Mouse (Mus musculus): ENCODE measurements at regions not wholly inside any gene's neighbourhood (a gene's known extent, or its start where the extent isn't known, plus 50 kb on each side); places are given as distances from the start of the nearest gene placed in this dataset.

DNA sequence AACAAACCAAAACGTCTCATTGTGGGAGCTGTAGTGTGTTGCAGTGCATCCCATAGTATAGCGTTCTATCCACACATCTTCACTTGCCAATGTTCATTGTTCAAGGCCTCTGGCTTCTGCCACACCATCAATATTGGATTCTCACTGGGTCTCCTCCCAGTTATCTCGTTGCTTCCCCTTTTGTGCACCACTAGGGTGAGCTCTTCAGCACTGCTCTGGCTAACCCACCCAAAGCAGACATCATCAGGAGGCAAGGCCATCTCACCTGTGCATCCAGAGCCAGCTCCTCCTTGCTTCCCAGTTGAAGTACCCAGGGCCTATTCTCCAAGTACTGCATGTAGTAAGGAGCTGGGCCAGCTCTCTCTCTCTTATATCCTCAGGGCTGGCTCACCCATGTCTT is 77.0 kb upstream of the Foxa2 start:
- H3K4me1 ChIP-seq (ENCODE audit: control insufficient read depth, insufficient read depth, low read depth, low read length), result no peaks in the 10 kb centered on the region
- H3K27me3 ChIP-seq (replicated peaks; ENCODE audit: control insufficient read depth, insufficient read depth, low read length), result no peaks in the 10 kb centered on the region
- WGBS, result 60% methylated on average over 3 of the region's 3 CpGs
- no peak overlapping the region for H3K9ac ChIP-seq (ENCODE audit: low read depth, low read length)
- no peak overlapping the region for H3K4me3 ChIP-seq (ENCODE audit: low read length)
- no peak overlapping the region for H3K4me2 ChIP-seq (ENCODE audit: low read length)
- no peaks in the 10 kb centered on the region for H3K36me3 ChIP-seq (ENCODE audit: control insufficient read depth, insufficient read depth, low read length)
- H3K27ac ChIP-seq (ENCODE audit: low read depth, low read length), result no peak overlapping the region
- H3K9me3 ChIP-seq (ENCODE audit: control insufficient read depth, low read length), result no peaks in the 10 kb centered on the region
- no peak for ATAC-seq

DNA sequence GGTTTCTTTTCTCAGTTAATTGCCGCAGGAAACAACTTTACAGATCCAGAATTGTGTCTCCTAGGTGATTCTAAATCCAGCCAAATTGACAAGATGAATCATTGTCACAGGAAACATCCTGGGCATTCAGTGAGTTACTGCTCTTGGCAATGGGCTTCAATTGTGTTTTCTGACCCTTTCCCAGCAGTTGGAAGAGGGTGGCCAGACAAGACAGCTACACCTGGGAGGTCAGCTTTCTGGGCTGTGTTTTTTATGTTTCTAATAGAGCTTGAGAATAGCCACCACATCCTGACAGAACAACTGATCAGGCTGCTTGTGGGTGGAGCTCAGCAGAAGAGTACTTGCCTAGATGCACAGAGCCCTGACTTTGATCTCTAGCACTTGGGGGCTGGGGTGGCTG is 87.0 kb upstream of the Foxa2 start:
- Histone ChIP-seq H3K9me3 (ENCODE audit: control insufficient read depth, low read length) (0 out of 2 replicates have a peak, but pooled peaks cover 3% of the 10 kb centered on the region), H3K4me2 (ENCODE audit: low read length) (no peak overlapping the region), H3K27me3 (replicated peaks; ENCODE audit: control insufficient read depth, insufficient read depth, low read length) (no peaks in the 10 kb centered on the region), H3K36me3 (ENCODE audit: control insufficient read depth, insufficient read depth, low read length) (no peaks in the 10 kb centered on the region), H3K27ac (ENCODE audit: low read depth, low read length) (no peak overlapping the region), H3K4me1 (ENCODE audit: control insufficient read depth, insufficient read depth, low read depth, low read length) (no peaks in the 10 kb centered on the region), H3K4me3 (ENCODE audit: low read length) (no peak overlapping the region), H3K9ac (ENCODE audit: low read depth, low read length) (no peak overlapping the region)
- ATAC-seq, result no peak
- WGBS, result 83% methylated on average over 1 of the region's 1 CpGs

DNA sequence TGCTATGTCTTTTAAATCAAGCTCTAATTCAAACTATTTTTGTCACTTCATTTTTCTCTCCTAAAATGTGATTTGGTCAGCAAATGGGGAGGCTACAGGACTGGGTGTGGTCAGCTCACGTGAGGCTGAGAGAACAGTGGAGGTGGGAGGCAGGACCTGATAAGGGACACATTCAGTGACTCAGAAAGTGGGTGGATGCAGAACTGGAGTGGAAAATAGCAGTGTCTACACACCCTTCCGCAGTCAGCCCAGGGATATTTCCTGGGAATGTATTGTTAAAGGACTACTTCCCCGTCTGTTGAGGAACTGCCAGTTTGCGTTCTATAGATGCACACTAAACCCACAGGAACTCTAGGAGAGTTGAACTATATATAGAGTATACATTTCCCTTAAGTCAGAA is 95.2 kb upstream of the Foxa2 start:
- Histone ChIP-seq H3K4me1 (ENCODE audit: control insufficient read depth, insufficient read depth, low read depth, low read length) (no peaks in the 10 kb centered on the region), H3K4me2 (ENCODE audit: low read length) (no peak overlapping the region), H3K36me3 (ENCODE audit: control insufficient read depth, insufficient read depth, low read length) (no peaks in the 10 kb centered on the region), H3K27ac (ENCODE audit: low read depth, low read length) (no peak overlapping the region), H3K27me3 (replicated peaks; ENCODE audit: control insufficient read depth, insufficient read depth, low read length) (no peaks in the 10 kb centered on the region), H3K9me3 (ENCODE audit: control insufficient read depth, low read length) (no peaks in the 10 kb centered on the region), H3K9ac (ENCODE audit: low read depth, low read length) (no peak overlapping the region), H3K4me3 (ENCODE audit: low read length) (no peak overlapping the region)
- WGBS, result 88% methylated on average over 4 of the region's 4 CpGs
- no peak for ATAC-seq

DNA sequence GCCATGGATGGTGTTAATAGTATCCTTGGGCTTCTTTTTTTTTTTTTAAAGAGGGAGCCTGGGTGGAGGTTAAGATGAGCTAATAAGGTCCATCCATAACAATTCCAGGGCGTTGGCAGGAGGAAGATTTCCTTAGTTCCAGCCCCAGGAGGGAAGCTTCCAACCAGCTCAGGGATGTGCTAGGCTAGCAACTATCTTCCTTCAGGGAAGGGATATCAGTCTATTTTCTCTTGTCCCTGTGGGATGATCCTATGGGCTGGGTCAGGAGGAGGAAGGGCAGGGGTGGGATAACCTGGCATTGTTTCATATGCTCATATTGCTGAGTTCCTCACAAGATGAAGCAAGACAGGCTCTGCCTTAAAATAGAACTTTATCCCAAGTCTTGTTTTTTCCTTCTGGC is 98.0 kb upstream of the Foxa2 start:
- no peak overlapping the region for H3K9ac ChIP-seq (ENCODE audit: low read depth, low read length)
- no peaks in the 10 kb centered on the region for H3K27me3 ChIP-seq (replicated peaks; ENCODE audit: control insufficient read depth, insufficient read depth, low read length)
- H3K4me2 ChIP-seq (ENCODE audit: low read length), result no peak overlapping the region
- no peak for ATAC-seq
- WGBS, result 31% methylated on average over 1 of the region's 1 CpGs
- H3K4me1 ChIP-seq (ENCODE audit: control insufficient read depth, insufficient read depth, low read depth, low read length), result no peaks in the 10 kb centered on the region
- no peak overlapping the region for H3K4me3 ChIP-seq (ENCODE audit: low read length)
- H3K27ac ChIP-seq (ENCODE audit: low read depth, low read length), result no peak overlapping the region
- H3K9me3 ChIP-seq (ENCODE audit: control insufficient read depth, low read length), result no peaks in the 10 kb centered on the region
- no peaks in the 10 kb centered on the region for H3K36me3 ChIP-seq (ENCODE audit: control insufficient read depth, insufficient read depth, low read length)

DNA sequence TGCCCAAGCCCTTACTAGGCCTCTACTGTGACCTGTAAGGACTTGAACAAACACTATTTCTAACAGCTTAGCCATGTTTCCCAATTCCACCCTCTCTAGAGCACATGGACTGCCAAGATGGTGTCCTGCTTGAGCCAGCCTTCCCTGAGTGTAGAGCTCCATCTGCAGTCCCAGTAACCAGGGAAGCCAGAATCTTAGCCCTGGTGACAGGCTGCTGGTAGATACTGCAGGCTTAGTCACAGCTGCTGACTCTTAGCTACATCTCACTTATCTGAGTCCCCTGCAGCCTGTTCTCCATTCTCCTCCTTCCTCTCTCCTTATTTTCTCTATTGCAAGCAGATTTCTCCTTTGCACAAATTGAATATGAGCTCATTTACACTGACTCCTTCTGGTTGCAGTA is 101.5 kb upstream of the Foxa2 start:
- H3K4me2 ChIP-seq (ENCODE audit: low read length), result no peak overlapping the region
- H3K4me1 ChIP-seq (ENCODE audit: control insufficient read depth, insufficient read depth, low read depth, low read length), result no peaks in the 10 kb centered on the region
- H3K27ac ChIP-seq (ENCODE audit: low read depth, low read length), result no peak overlapping the region
- no peaks in the 10 kb centered on the region for H3K9me3 ChIP-seq (ENCODE audit: control insufficient read depth, low read length)
- no peaks in the 10 kb centered on the region for H3K36me3 ChIP-seq (ENCODE audit: control insufficient read depth, insufficient read depth, low read length)
- no peak overlapping the region for H3K9ac ChIP-seq (ENCODE audit: low read depth, low read length)
- H3K4me3 ChIP-seq (ENCODE audit: low read length), result no peak overlapping the region
- H3K27me3 ChIP-seq (replicated peaks; ENCODE audit: control insufficient read depth, insufficient read depth, low read length), result no peaks in the 10 kb centered on the region
- no peak for ATAC-seq

DNA sequence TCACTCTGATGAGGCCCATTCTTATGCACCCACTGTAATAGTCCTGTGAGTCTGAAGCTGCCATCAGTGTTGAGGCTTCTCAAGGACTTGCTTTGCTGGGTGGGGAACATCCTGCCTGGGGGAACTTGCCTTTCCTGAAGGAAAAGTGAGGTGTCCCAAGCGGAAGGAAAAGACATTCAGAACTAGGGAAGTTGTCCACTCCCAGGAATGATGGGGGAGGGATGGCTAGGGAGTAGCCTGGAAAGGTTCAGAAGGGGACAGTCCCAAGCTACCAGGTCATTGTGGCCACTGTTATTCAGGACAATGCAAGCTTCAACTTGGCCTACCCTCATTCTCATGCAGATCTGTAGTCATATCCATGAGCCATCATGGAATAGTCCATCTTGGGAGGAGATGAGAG is 102.7 kb upstream of the Foxa2 start:
- no peaks in the 10 kb centered on the region for H3K27me3 ChIP-seq (replicated peaks; ENCODE audit: control insufficient read depth, insufficient read depth, low read length)
- H3K27ac ChIP-seq (ENCODE audit: low read depth, low read length), result no peak overlapping the region
- H3K9me3 ChIP-seq (ENCODE audit: control insufficient read depth, low read length), result no peaks in the 10 kb centered on the region
- no peak overlapping the region for H3K4me3 ChIP-seq (ENCODE audit: low read length)
- no peaks in the 10 kb centered on the region for H3K4me1 ChIP-seq (ENCODE audit: control insufficient read depth, insufficient read depth, low read depth, low read length)
- no peak overlapping the region for H3K9ac ChIP-seq (ENCODE audit: low read depth, low read length)
- no peak overlapping the region for H3K4me2 ChIP-seq (ENCODE audit: low read length)
- ATAC-seq, result no peak
- 83% methylated on average over 1 of the region's 1 CpGs for WGBS
- no peaks in the 10 kb centered on the region for H3K36me3 ChIP-seq (ENCODE audit: control insufficient read depth, insufficient read depth, low read length)

DNA sequence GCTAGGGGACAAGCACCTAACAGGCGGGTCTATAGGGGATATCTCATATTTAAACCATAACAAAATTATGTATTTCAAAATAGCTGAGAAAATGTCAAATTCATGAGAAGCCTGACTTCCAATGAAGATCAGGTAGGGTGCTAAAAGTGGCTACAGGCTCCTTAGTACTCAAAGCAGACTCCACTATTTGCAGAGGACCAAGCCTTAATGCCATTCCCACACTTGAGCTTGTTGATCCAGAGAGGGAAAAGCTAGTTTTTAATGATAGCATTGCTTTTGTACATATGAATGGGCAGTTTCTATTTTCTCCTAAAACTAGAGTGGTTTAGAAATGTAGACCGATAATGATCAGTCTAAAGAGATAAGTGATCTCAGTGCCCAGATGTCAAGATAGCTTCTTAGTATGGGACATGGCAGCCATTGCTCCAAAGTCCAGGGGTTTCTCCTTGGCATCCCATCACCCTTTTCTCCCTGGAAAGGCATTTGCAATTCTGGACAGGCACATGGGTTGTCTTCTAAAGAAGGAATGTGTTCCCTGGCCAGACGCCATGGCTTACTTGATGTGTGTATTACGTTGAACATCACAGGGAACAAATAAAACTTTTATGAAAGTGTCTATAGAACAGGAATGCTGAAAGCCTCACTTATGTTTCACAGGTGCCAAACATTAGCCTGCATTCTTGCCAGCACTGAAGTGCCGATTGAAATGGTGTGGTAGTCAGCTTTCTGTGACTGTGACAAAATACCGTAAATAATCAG is 106.9 kb upstream of the Foxa2 start:
- Histone ChIP-seq H3K4me2 (ENCODE audit: low read length) (no peak overlapping the region), H3K36me3 (ENCODE audit: control insufficient read depth, insufficient read depth, low read length) (no peaks in the 10 kb centered on the region), H3K4me3 (ENCODE audit: low read length) (no peak overlapping the region), H3K27ac (ENCODE audit: low read depth, low read length) (no peak overlapping the region), H3K27me3 (replicated peaks; ENCODE audit: control insufficient read depth, insufficient read depth, low read length) (no peaks in the 10 kb centered on the region), H3K9ac (ENCODE audit: low read depth, low read length) (no peak overlapping the region), H3K4me1 (ENCODE audit: control insufficient read depth, insufficient read depth, low read depth, low read length) (no peaks in the 10 kb centered on the region), H3K9me3 (ENCODE audit: control insufficient read depth, low read length) (no peaks in the 10 kb centered on the region)
- 76% methylated on average over 6 of the region's 6 CpGs for WGBS
- no peak for ATAC-seq

DNA sequence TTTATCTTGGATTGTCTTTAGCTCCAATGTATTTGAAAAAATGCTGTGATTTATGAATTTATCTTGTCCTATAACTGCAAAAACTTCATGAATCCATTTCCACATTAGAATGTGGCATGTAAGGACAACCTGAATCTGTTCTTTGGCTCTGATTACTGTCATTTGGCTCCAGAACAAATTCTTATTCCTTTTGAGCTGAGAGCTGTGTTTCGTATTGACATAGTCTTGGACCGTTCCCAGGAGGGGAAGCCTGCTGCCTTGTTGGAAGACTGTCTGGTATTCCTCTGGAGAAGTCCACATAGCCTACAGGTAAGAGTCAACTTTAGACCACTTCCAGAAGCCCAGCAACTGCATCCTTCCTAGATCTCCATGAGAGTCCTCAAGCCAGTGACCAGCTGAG is 109.4 kb upstream of the Foxa2 start:
- no peak overlapping the region for H3K4me2 ChIP-seq (ENCODE audit: low read length)
- H3K4me1 ChIP-seq (ENCODE audit: control insufficient read depth, insufficient read depth, low read depth, low read length), result no peaks in the 10 kb centered on the region
- H3K9ac ChIP-seq (ENCODE audit: low read depth, low read length), result no peak overlapping the region
- ATAC-seq, result no peak
- WGBS, result 81% methylated on average over 2 of the region's 2 CpGs
- H3K9me3 ChIP-seq (ENCODE audit: control insufficient read depth, low read length), result no peaks in the 10 kb centered on the region
- no peaks in the 10 kb centered on the region for H3K27me3 ChIP-seq (replicated peaks; ENCODE audit: control insufficient read depth, insufficient read depth, low read length)
- H3K4me3 ChIP-seq (ENCODE audit: low read length), result no peak overlapping the region
- H3K36me3 ChIP-seq (ENCODE audit: control insufficient read depth, insufficient read depth, low read length), result no peaks in the 10 kb centered on the region
- H3K27ac ChIP-seq (ENCODE audit: low read depth, low read length), result no peak overlapping the region

DNA sequence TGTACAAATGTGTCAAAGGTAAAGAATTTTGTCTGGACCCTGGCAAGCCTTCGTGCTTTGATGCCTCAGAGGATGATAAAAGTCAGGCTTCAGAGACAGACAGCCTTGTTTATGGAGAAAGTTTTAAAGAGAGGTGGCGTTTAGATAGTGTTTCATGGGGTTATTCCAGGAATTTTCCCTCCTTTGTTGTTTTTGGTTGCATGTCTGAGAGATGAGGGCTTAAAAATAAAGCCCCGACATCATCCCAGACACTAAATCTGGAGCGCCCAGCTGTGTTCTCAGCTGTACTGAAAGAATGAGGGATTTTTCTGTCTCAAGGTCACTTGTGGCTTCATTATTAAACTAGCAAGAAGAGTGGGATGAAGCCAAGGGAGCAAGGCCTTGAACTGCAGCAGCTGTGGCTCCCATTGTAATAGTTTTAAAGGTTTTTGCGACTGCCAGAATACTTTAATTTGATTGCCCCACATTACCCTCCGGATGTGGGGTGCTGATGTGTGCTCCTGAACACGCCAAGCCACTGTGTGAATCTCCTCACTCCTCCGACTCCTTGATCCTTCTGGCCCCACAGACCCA is 112.3 kb upstream of the Foxa2 start:
- Histone ChIP-seq H3K9me3 (ENCODE audit: control insufficient read depth, low read length) (no peaks in the 10 kb centered on the region), H3K27ac (ENCODE audit: low read depth, low read length) (no peak overlapping the region), H3K4me1 (ENCODE audit: control insufficient read depth, insufficient read depth, low read depth, low read length) (no peaks in the 10 kb centered on the region), H3K36me3 (ENCODE audit: control insufficient read depth, insufficient read depth, low read length) (no peaks in the 10 kb centered on the region), H3K27me3 (replicated peaks; ENCODE audit: control insufficient read depth, insufficient read depth, low read length) (no peaks in the 10 kb centered on the region), H3K4me3 (ENCODE audit: low read length) (no peak overlapping the region), H3K9ac (ENCODE audit: low read depth, low read length) (no peak overlapping the region), H3K4me2 (ENCODE audit: low read length) (no peak overlapping the region)
- 76% methylated on average over 8 of the region's 8 CpGs for WGBS
- ATAC-seq, result no peak

All from hindbrain, embryonic 16.5 days (tissue).